Mouse (Mus musculus) erythroblast, embryonic 14.5 days (primary cell): Measurements from ENCODE around the gene Ptdss2. TPM values are rescaled to one million over a fixed set of nuclear protein-coding genes. Genes with fewer than 3 reads are reported as not detected.

Source experiments
- H3K27me3 ChIP-seq: 2 replicates; pipeline ENCODE4 v1.6.1; 2012; ENCODE audit warnings: inconsistent platforms; ENCODE audit not compliant: control insufficient read depth
- H3K36me3 ChIP-seq: 2 replicates; pipeline ENCODE4 v1.6.1; 2012; ENCODE audit warnings: mild to moderate bottlenecking, inconsistent platforms; ENCODE audit not compliant: control insufficient read depth
- H3K4me1 ChIP-seq: 2 replicates; pipeline ENCODE4 v1.6.1; 2012; ENCODE audit warnings: inconsistent platforms; ENCODE audit not compliant: control insufficient read depth
- H3K4me3 ChIP-seq: replicated peaks from 2 replicates; pipeline ENCODE3; 2012; ENCODE audit warnings: moderate library complexity, mild to moderate bottlenecking, inconsistent platforms
- H3K9me3 ChIP-seq: 2 replicates; pipeline ENCODE4 v1.6.1; 2012; ENCODE audit warnings: low read length, inconsistent platforms, mixed read lengths; ENCODE audit not compliant: control insufficient read depth
- GATA1 ChIP-seq: IDR thresholded peaks from 2 replicates; pipeline ENCODE4 v1.6.1; 2012; ENCODE audit warnings: low read length, inconsistent platforms, mixed read lengths
- TAL1 ChIP-seq: IDR thresholded peaks from 3 replicates; pipeline ENCODE4 v1.6.1; 2012; ENCODE audit warnings: low read length, inconsistent platforms, mixed read lengths
- polyA plus RNA-seq: library from polyadenylated mRNA; stranded (reverse); fragments of >175 nt; gene quantifications from 2 replicates; pipeline ENCODE4 v1.2.3, GENCODE M21; 2012

Gene Ptdss2
- polyA plus RNA-seq, 1 experiment: 156 TPM

GRCm38 (mm10) chr7:141195754-141196153 lies 73.6 kb downstream of the Ptdss2 start:
- H3K9me3 ChIP-seq: no peaks in the 10 kb centered on the region
- TF ChIP-seq GATA1: no peak
- H3K4me3 ChIP-seq: peak overlapping the region; percentile 78
- H3K27me3 ChIP-seq: no peaks in the 10 kb centered on the region
- peaks cover 95% of the 10 kb centered on the region for H3K4me1 ChIP-seq
- peaks cover 59% of the 10 kb centered on the region for H3K36me3 ChIP-seq

GRCm38 (mm10) chr7:141196619-141197282 lies 74.6 kb downstream of the Ptdss2 start:
- peaks cover 57% of the 10 kb centered on the region for H3K36me3 ChIP-seq
- peak; percentile 26; the same call in 1 of the 2 replicates for TF ChIP-seq GATA1
- no peak for TF ChIP-seq TAL1
- no peaks in the 10 kb centered on the region for H3K9me3 ChIP-seq
- H3K27me3 ChIP-seq: no peaks in the 10 kb centered on the region
- peaks cover 91% of the 10 kb centered on the region for H3K4me1 ChIP-seq
- H3K4me3 ChIP-seq: peak overlapping the region; percentile 53

GRCm38 (mm10) chr7:141198121-141198520 lies 75.9 kb downstream of the Ptdss2 start:
- H3K36me3 ChIP-seq: peaks cover 55% of the 10 kb centered on the region
- H3K4me3 ChIP-seq: peak overlapping the region; percentile 53
- H3K4me1 ChIP-seq: peaks cover 86% of the 10 kb centered on the region
- TF ChIP-seq TAL1 (no peak), GATA1 (no peak)
- H3K27me3 ChIP-seq: no peaks in the 10 kb centered on the region
- H3K9me3 ChIP-seq: no peaks in the 10 kb centered on the region

- no peaks in the 10 kb centered on the region for H3K9me3 ChIP-seq
- TF ChIP-seq GATA1 (no peak), TAL1 (no peak)
- H3K36me3 ChIP-seq: peaks cover 93% of the 10 kb centered on the region
- H3K27me3 ChIP-seq: no peaks in the 10 kb centered on the region
- no peak overlapping the region for H3K4me3 ChIP-seq
- peaks cover 90% of the 10 kb centered on the region for H3K4me1 ChIP-seq
Observed at GRCm38 (mm10) chr7:141204546-141204945, 82.4 kb downstream of the Ptdss2 start.

GRCm38 (mm10) chr7:141205504-141205903 lies 83.3 kb downstream of the Ptdss2 start:
- H3K9me3 ChIP-seq: no peaks in the 10 kb centered on the region
- TF ChIP-seq TAL1 (no peak), GATA1 (no peak)
- H3K36me3 ChIP-seq: peaks cover 91% of the 10 kb centered on the region
- no peak overlapping the region for H3K4me3 ChIP-seq
- H3K4me1 ChIP-seq: peaks cover 90% of the 10 kb centered on the region
- H3K27me3 ChIP-seq: no peaks in the 10 kb centered on the region

- H3K4me1 ChIP-seq: peaks cover 91% of the 10 kb centered on the region
- no peaks in the 10 kb centered on the region for H3K27me3 ChIP-seq
- no peak overlapping the region for H3K4me3 ChIP-seq
Observed at GRCm38 (mm10) chr7:141206182-141206937, 84.2 kb downstream of the Ptdss2 start.

More at GRCm38 (mm10) chr7:141206182-141206937, 84.2 kb downstream of the Ptdss2 start:
- peaks cover 91% of the 10 kb centered on the region for H3K36me3 ChIP-seq
- no peak for TF ChIP-seq TAL1
- no peaks in the 10 kb centered on the region for H3K9me3 ChIP-seq

Other genes starting within 250 kb of the Ptdss2 start
- gene Psmd13, start 240.4 kb upstream of the Ptdss2 start, polyA plus RNA-seq: 13.2 and 18.4 TPM in 2 replicates
- 1.8 and 1.9 TPM in 2 replicates for gene Sirt3, start 240.1 kb upstream of the Ptdss2 start, polyA plus RNA-seq
- not detected in 2 replicates for gene Cox8b, start 221.9 kb upstream of the Ptdss2 start, polyA plus RNA-seq
- not detected in 2 replicates for gene Nlrp6, start 201.5 kb upstream of the Ptdss2 start, polyA plus RNA-seq
- 0.05 and 0.32 TPM in 2 replicates for gene Pgghg, start 181.0 kb upstream of the Ptdss2 start, polyA plus RNA-seq
- gene Ifitm5, start 172.1 kb upstream of the Ptdss2 start, polyA plus RNA-seq: not detected in 2 replicates
- gene Gm45717, start 166.4 kb upstream of the Ptdss2 start, polyA plus RNA-seq: not detected in 2 replicates
- gene Ifitm2, start 166.4 kb upstream of the Ptdss2 start, polyA plus RNA-seq: 3.3 and 3.7 TPM in 2 replicates
- gene Ifitm1, start 155.2 kb upstream of the Ptdss2 start, polyA plus RNA-seq: 0.05 and 0.47 TPM in 2 replicates
- 0.26 and 0.29 TPM in 2 replicates for gene Ifitm3, start 111.6 kb upstream of the Ptdss2 start, polyA plus RNA-seq
- not detected in 2 replicates for gene Ifitm6, start 104.5 kb upstream of the Ptdss2 start, polyA plus RNA-seq
- gene Gm17387, start 93.3 kb upstream of the Ptdss2 start, polyA plus RNA-seq: not detected in 2 replicates
- 0.03 and 0.15 TPM in 2 replicates for gene B4galnt4, start 61.3 kb upstream of the Ptdss2 start, polyA plus RNA-seq
- gene Pkp3, start 44.2 kb upstream of the Ptdss2 start, polyA plus RNA-seq: 0.03 and 0.05 TPM in 2 replicates
- gene Sigirr, start 21.8 kb upstream of the Ptdss2 start, polyA plus RNA-seq: 0.16 and 0.19 TPM in 2 replicates
- not detected in 2 replicates for gene Ano9, start 4.6 kb upstream of the Ptdss2 start, polyA plus RNA-seq
- 0.48 and 1.5 TPM in 2 replicates for gene Rnh1, start 50.5 kb downstream of the Ptdss2 start, polyA plus RNA-seq
- 34.0 and 43.9 TPM in 2 replicates for gene Hras, start 71.6 kb downstream of the Ptdss2 start, polyA plus RNA-seq
- 19.2 and 22.6 TPM in 2 replicates for gene Lrrc56, start 71.8 kb downstream of the Ptdss2 start, polyA plus RNA-seq
- 0.28 and 0.51 TPM in 2 replicates for gene Lmntd2, start 91.7 kb downstream of the Ptdss2 start, polyA plus RNA-seq
- 7.3 and 10.7 TPM in 2 replicates for gene Rassf7, start 93.5 kb downstream of the Ptdss2 start, polyA plus RNA-seq
- gene Phrf1, start 106.4 kb downstream of the Ptdss2 start, polyA plus RNA-seq: 19.7 and 20.3 TPM in 2 replicates
- 2.2 and 2.9 TPM in 2 replicates for gene Irf7, start 144.1 kb downstream of the Ptdss2 start, polyA plus RNA-seq
- not detected in 2 replicates for gene Cdhr5, start 154.4 kb downstream of the Ptdss2 start, polyA plus RNA-seq
- not detected in 2 replicates for gene Sct, start 156.8 kb downstream of the Ptdss2 start, polyA plus RNA-seq
- gene Drd4, start 169.6 kb downstream of the Ptdss2 start, polyA plus RNA-seq: not detected in 2 replicates
- gene Deaf1, start 205.3 kb downstream of the Ptdss2 start, polyA plus RNA-seq: 7.6 and 8.1 TPM in 2 replicates
- 4.6 TPM in 2 replicates for gene Tmem80, start 205.4 kb downstream of the Ptdss2 start, polyA plus RNA-seq
- 0.05 and 0.09 TPM in 2 replicates for gene Eps8l2, start 216.5 kb downstream of the Ptdss2 start, polyA plus RNA-seq